Mouse (Mus musculus) forebrain, embryonic 12.5 days (tissue): ENCODE results near the gene Spred2. TPM values are rescaled to one million over a fixed set of nuclear protein-coding genes. Genes with fewer than 3 reads are reported as not detected.

ENCODE experiments used
- ATAC-seq: fragments of 200-750 bp; cut with Nextera tagmentation; 2 replicates; pipeline ENCODE4 v1.8.0; 2017; ENCODE audit warnings: moderate TSS enrichment; ENCODE audit not compliant: low FRiP score
- H3K27ac ChIP-seq: fragments of 300-500 bp; sonication (generic); 2 replicates; pipeline ENCODE4 v1.5.1; 2016; ENCODE audit warnings: mild to moderate bottlenecking
- H3K27me3 ChIP-seq: fragments of 300-500 bp; sonication (generic); 2 replicates; pipeline ENCODE4 v1.6.1; 2016; ENCODE audit warnings: mild to moderate bottlenecking
- H3K36me3 ChIP-seq: fragments of 300-500 bp; sonication (generic); replicated peaks from 2 replicates; pipeline ENCODE4 v1.6.1; 2016; ENCODE audit warnings: mild to moderate bottlenecking
- H3K4me1 ChIP-seq: fragments of 300-500 bp; sonication (generic); 2 replicates; pipeline ENCODE4 v1.6.1; 2016
- H3K4me2 ChIP-seq: fragments of 300-500 bp; sonication (generic); 2 replicates; pipeline ENCODE4 v1.6.1; 2016; ENCODE audit warnings: mild to moderate bottlenecking, moderate library complexity
- H3K4me3 ChIP-seq: fragments of 300-500 bp; sonication (generic); replicated peaks from 2 replicates; pipeline ENCODE4 v1.5.1; 2016; ENCODE audit warnings: mild to moderate bottlenecking
- H3K9ac ChIP-seq: fragments of 300-500 bp; sonication (generic); 2 replicates; pipeline ENCODE4 v1.6.1; 2016; ENCODE audit warnings: mild to moderate bottlenecking
- H3K9me3 ChIP-seq: fragments of 300-500 bp; sonication (generic); 2 replicates; pipeline ENCODE4 v1.6.1; 2016
- WGBS: fragments of 180-500 bp; shearing (Covaris S2); methylation state at CpG from one replicate; pipeline ENCODE4 v1.1.7; 2016; 5-methylcytosine and 5-hydroxymethylcytosine counted together
- polyA plus RNA-seq: library from polyadenylated mRNA; unstranded; fragments of >200 nt; fragmentation: Nextera tagmentation; extraction: Ambion mirVana; gene quantifications from 2 replicates; pipeline ENCODE4 v1.2.1, GENCODE M21; 2016

The Spred2 gene
- polyA plus RNA-seq, 1 experiment from 2014 or later: 8.1 TPM

DNA sequence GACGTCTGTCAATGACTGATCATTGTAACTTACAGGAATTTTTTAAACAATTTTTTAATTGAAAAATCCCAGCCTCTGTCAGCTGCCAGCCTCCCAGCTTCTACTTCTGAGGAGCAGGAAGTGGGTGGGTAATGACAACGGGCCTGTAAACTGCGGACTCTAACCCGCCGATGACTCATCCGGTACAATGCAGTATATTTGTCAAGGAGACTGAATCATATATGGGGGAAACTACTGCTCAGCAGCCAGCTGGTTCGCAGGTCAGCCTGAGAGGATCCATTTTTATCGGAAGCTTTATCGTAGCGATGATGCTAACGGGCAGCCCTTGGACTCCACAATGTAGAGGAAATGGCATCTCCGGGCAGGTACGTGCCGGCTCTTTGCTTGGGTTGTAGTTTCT is 55.2 kb downstream of the Spred2 start:
- H3K9ac ChIP-seq: no peak overlapping the region
- no peaks in the 10 kb centered on the region for H3K36me3 ChIP-seq
- H3K27me3 ChIP-seq: no peaks in the 10 kb centered on the region
- 89% methylated on average over 14 of the region's 14 CpGs for WGBS
- no peak overlapping the region for H3K27ac ChIP-seq
- H3K4me3 ChIP-seq: no peak overlapping the region
- no peak for ATAC-seq
- no peak overlapping the region for H3K4me2 ChIP-seq
- H3K4me1 ChIP-seq: peaks cover 12% of the 10 kb centered on the region
- no peaks in the 10 kb centered on the region for H3K9me3 ChIP-seq

DNA sequence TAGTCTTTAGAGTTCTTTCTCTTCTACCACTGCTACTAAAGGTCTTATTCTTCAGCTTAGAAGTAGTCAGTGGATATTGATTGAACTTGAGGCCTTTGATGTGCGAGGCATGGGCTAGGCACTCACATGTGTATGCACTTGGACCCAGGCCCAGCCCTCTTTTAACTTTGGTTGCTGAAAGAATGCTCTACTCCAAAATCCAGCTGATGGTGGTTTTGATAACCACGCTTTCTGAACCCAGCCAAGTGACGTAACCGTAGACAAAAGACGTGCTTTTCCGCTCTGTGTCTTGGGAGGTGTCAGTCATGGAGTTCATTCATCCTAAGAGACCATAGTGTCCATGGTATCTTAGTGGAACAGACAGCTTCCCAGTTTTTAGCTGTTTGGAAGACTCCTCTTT is 57.9 kb downstream of the Spred2 start:
- Histone ChIP-seq H3K4me1 (peaks cover 20% of the 10 kb centered on the region), H3K4me2 (no peak overlapping the region), H3K36me3 (no peaks in the 10 kb centered on the region), H3K4me3 (no peak overlapping the region), H3K9me3 (no peaks in the 10 kb centered on the region), H3K9ac (no peak overlapping the region), H3K27me3 (no peaks in the 10 kb centered on the region), H3K27ac (no peak overlapping the region)
- ATAC-seq: no peak
- 71% methylated on average over 6 of the region's 6 CpGs for WGBS

DNA sequence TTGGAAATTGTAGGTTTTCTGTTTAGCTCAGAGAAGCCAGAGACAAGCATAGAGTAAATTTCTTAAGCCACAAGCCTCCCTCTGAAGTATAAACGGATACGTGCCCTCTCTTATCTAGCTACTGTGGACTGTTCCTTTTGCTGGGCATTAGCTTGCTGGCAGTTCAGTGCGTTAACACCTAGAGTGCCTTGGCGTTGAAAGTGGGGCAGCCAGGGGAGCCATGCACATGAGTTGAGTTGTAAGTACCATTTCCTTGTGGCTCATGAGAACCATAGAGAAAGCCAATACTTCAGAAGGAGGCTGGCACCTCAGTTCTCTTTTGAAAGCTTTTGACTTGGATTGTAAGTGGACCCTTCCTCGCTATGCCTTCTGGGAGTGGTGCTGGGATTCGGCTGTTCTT is 58.6 kb downstream of the Spred2 start:
- Histone ChIP-seq H3K9me3 (no peaks in the 10 kb centered on the region), H3K4me1 (peaks cover 26% of the 10 kb centered on the region), H3K4me2 (no peak overlapping the region), H3K4me3 (no peak overlapping the region), H3K9ac (no peak overlapping the region), H3K27me3 (no peaks in the 10 kb centered on the region), H3K27ac (no peak overlapping the region; the same call in 1 of the 2 replicates), H3K36me3 (no peaks in the 10 kb centered on the region)
- no peak for ATAC-seq
- WGBS: 79% methylated on average over 6 of the region's 6 CpGs

DNA sequence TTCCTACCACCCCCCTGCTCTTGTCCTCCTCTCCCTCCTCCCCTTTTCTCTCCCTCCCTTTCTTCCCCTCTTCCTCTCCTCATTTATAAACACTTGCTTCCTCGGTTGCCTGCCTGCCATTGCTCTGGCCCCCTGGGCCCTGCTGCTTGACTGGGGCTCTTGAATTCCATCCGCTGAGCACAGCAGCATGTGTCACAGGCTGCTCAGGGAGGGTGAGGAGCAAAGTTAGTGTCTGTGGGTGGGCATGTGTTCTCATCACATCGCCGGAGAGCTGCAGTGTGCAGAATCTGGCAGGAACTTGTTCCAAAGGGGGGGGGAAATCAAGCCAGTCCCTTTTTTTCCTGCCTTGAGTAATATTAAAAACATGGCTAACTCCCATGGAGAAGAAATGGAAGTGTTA is 59.1 kb downstream of the Spred2 start:
- no peaks in the 10 kb centered on the region for H3K9me3 ChIP-seq
- no peak overlapping the region for H3K4me3 ChIP-seq
- H3K36me3 ChIP-seq: no peaks in the 10 kb centered on the region
- no peaks in the 10 kb centered on the region for H3K27me3 ChIP-seq
- no peak overlapping the region for H3K4me2 ChIP-seq
- WGBS: 45% methylated on average over 4 of the region's 4 CpGs
- H3K9ac ChIP-seq: no peak overlapping the region
- ATAC-seq: no peak
- peak overlapping the region; percentile 47; the same call in 1 of the 2 replicates for H3K27ac ChIP-seq
- peaks cover 29% of the 10 kb centered on the region for H3K4me1 ChIP-seq

DNA sequence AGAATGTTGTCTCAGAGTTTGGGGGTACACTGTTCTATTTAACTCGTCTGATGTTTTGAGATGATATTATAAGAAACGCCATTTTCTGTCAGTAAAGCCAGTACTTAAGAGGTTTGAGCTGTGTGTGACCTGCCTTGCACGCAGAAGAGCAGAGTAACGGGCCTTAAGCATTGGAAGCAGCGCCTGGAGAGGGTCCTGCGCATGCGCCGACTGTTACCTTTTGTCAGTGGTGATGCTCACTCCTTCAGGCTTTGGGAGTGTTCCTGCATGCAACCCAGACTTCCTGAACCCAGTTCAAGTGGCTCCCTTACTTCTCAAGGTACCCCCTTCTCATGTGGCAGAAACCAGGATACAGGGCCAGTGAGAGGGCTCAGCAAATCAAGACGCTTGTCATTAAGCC is 59.9 kb downstream of the Spred2 start:
- Histone ChIP-seq H3K9me3 (no peaks in the 10 kb centered on the region), H3K36me3 (no peaks in the 10 kb centered on the region), H3K27ac (no peak overlapping the region), H3K9ac (no peak overlapping the region), H3K4me2 (no peak overlapping the region), H3K27me3 (no peaks in the 10 kb centered on the region), H3K4me3 (no peak overlapping the region), H3K4me1 (peaks cover 30% of the 10 kb centered on the region)
- no peak for ATAC-seq
- 91% methylated on average over 9 of the region's 9 CpGs for WGBS

DNA sequence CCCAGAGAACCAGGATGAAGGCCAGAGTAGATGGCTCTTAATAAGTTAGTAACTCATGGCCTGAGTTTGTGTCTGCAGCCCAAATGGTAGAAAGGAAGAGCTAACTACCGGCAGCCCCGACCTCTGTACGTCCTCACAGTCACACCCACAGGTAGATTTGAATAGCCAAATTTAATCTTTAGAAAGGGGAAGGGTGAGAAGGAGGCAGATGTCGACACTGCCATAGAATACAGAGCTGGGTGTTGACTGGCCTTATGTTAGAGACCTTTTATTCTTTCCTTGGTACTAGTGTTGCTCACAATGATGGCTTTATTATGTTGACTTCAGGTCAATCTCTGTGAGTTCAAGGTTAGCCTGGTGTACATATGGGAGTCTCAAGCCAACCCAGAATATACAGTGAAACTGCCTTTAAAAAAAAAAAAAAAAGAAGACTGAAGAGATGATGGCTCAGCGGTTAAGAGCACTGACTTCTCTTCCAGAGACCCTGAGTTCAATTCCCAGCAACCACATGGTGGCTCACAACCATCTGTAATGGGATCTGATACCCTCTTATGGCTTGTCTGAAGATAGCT is 61.2 kb downstream of the Spred2 start:
- Histone ChIP-seq H3K27me3 (no peaks in the 10 kb centered on the region), H3K36me3 (no peaks in the 10 kb centered on the region), H3K4me1 (peaks cover 30% of the 10 kb centered on the region), H3K9ac (no peak overlapping the region), H3K4me2 (no peak overlapping the region), H3K9me3 (no peaks in the 10 kb centered on the region), H3K4me3 (no peak overlapping the region), H3K27ac (no peak overlapping the region)
- no peak for ATAC-seq
- WGBS: 75% methylated on average over 5 of the region's 5 CpGs

DNA sequence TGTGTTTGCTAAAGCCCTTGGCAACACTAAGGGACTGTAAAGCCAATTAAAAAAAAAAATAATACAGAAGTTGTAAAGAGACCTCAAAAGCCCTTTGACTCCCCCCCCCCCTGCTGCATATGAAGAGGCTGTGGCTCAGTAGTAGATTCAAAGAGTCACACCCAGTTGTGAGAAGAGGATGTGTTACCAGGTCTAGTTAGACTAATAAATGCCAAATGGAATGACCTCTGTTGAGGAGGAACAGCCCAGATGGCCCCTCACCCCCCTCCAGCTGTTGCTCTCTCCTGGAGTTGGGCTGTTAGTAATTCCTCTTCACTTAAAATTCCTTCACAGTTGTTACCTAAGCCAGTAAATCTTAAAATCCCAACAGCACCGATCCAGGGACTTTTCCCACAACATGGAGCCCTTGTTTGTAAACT is 62.3 kb downstream of the Spred2 start:
- Histone ChIP-seq H3K27me3 (no peaks in the 10 kb centered on the region), H3K27ac (no peak overlapping the region), H3K4me1 (peaks cover 30% of the 10 kb centered on the region), H3K4me3 (no peak overlapping the region), H3K9ac (no peak overlapping the region), H3K9me3 (no peaks in the 10 kb centered on the region), H3K4me2 (no peak overlapping the region), H3K36me3 (no peaks in the 10 kb centered on the region)
- 35% methylated on average over 1 of the region's 1 CpGs for WGBS
- no peak for ATAC-seq

DNA sequence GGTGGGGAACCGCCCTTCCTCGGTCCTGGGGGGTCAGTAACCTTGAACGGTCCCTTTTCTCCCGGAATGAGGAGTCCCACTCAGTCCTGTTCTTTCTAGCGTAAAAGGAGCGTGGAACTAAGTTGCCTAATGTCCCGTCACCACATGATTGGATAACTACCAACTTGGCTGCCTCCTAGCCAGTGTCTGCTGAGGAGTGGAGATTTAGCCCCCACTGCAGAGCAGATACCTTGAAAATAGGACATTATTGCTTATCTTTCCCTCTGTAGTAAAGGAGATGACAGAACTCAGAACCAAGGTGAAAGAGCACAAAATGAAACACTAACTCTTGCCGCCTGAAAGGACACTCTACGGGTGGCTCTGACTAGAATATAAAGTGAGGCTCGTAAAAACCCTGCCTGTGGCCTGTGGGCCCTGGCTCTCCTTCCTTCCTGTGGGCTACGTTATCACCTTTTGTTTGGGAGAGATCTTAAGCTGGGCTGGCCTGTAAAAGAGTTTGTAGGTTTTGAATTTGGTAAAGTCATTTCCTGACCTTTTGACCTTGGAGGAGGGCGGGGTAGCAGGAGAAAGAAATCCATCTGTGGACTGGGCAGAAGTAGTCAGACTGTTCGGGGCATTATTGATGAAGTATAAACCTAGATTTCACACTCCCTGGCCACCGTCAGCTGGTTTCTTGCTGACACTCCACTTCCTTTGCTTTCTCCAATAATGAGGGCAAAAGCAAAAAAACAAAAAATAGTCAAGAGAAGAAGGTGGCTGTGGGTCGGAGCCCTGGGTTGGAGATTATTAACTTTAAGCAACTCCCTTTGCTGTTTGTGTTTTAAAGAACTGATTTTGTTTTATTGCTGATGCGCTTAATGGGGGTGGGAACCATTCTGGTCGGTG is 62.9 kb downstream of the Spred2 start:
- peaks cover 26% of the 10 kb centered on the region for H3K4me1 ChIP-seq

DNA sequence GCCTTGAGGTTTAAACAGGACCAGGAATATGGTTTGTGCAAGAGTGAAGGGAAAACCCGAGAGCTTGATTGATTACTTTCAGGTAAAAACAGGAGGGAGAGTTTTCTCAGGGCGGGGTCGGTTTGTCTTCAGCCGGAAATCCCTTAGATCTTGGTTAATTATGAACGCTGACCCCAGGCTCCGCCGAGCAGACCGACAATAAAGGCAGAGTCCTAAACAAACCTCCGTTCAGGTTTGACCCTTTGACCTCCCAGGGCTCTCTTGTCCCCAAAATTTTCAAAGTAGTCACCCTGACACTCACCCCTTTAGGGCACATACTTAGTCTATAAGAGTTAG is 63.5 kb downstream of the Spred2 start:
- Histone ChIP-seq H3K4me1 (peaks cover 30% of the 10 kb centered on the region), H3K9ac (no peak overlapping the region), H3K4me2 (no peak overlapping the region), H3K4me3 (no peak overlapping the region), H3K9me3 (no peaks in the 10 kb centered on the region), H3K27ac (no peak overlapping the region), H3K27me3 (no peaks in the 10 kb centered on the region), H3K36me3 (no peaks in the 10 kb centered on the region)
- ATAC-seq: no peak
- 8% methylated on average over 9 of the region's 9 CpGs for WGBS

More for the DNA sequence above, 62.9 kb downstream of the Spred2 start:
- H3K27ac ChIP-seq: no peak overlapping the region
- H3K27me3 ChIP-seq: no peaks in the 10 kb centered on the region
- no peak for ATAC-seq
- H3K4me2 ChIP-seq: no peak overlapping the region
- WGBS: 37% methylated on average over 17 of the region's 17 CpGs
- H3K36me3 ChIP-seq: no peaks in the 10 kb centered on the region
- no peak overlapping the region for H3K9ac ChIP-seq
- H3K9me3 ChIP-seq: no peaks in the 10 kb centered on the region
- no peak overlapping the region for H3K4me3 ChIP-seq

DNA sequence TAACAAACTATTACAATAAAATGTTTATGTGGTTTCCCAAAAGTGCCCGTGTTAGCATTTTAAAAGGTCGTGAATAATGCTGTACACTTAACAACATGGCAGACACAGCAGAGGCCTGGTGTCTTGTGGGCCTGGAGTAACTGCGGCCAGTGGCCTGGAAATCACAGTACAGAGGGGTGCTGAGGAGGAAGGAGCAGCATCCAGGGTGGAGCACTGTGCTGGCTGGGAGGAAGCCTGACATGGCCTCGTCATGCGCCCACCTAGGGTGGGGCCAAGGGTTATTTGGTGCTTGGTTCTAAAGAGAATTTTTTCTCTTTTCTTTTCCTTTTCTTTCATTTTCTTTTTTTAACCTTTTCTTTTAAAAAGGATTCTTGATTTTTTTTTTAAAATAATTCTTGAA is 64.0 kb downstream of the Spred2 start:
- Histone ChIP-seq H3K27ac (no peak overlapping the region), H3K4me3 (no peak overlapping the region), H3K36me3 (no peaks in the 10 kb centered on the region), H3K4me1 (peaks cover 25% of the 10 kb centered on the region), H3K9me3 (no peaks in the 10 kb centered on the region), H3K27me3 (no peaks in the 10 kb centered on the region), H3K4me2 (no peak overlapping the region), H3K9ac (no peak overlapping the region)
- 62% methylated on average over 5 of the region's 5 CpGs for WGBS
- no peak for ATAC-seq

DNA sequence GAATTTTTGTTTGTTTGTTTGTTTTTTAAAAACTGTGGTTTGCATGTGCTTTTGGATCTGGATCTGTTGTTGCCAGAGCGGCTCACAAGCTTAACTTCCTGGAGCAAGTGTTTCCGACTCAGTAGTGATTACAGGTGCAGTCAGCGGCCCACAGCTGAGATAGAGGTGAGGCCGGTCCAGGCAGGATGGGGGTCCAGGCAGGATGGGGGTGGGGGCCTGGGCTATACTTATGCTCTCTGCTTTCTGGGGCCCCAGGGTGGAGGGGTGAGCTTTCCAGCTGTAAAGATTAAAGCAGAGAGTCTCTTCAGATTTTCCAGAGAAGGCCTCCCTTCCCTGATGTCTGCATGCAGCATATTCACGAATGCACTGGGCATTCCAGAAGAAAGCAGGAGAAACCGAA is 64.5 kb downstream of the Spred2 start:
- Histone ChIP-seq H3K4me2 (no peak overlapping the region), H3K36me3 (no peaks in the 10 kb centered on the region), H3K27ac (no peak overlapping the region), H3K4me1 (peaks cover 22% of the 10 kb centered on the region), H3K9me3 (no peaks in the 10 kb centered on the region), H3K27me3 (no peaks in the 10 kb centered on the region), H3K9ac (no peak overlapping the region), H3K4me3 (no peak overlapping the region)
- no peak for ATAC-seq
- WGBS: 81% methylated on average over 6 of the region's 6 CpGs

DNA sequence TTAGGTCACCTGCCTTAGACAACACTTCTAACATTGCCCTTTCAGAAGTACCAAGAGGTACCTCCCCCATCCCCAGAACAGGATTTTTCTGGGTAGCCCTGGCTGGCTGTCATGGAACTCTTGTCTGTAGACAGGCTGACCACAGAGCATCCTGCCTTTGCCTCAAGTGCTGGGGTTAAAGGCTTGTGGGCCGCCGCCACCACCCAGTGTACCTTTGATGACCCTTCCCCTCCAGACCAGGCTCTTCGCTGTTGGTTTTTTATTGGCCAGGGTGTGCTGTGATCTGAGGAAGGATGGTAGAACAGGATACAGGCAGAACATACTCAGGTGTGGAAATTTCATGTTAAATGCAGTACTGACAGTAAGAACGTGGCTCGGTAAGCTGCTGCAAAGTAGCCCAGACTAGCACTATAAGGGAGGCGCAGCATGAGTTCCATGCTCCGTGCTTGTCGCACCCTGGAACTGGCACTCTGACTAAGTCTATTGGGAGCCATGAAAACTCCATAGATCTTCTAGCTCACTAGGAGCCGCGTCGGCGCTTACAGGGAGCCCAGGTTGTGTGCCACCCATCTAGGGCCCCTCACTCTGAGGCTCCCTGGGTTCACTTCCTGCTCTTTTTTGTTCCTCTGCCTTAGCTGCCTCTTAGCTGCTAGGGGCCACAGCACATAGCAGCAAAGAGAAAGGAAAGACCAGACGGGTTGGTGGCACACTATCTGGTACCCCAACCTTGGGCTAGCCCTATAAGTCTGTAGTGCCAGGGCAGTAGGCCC is 65.2 kb downstream of the Spred2 start:
- Histone ChIP-seq H3K4me3 (no peak overlapping the region), H3K27ac (no peak overlapping the region), H3K27me3 (no peaks in the 10 kb centered on the region), H3K36me3 (no peaks in the 10 kb centered on the region), H3K4me1 (peaks cover 22% of the 10 kb centered on the region), H3K9me3 (no peaks in the 10 kb centered on the region), H3K9ac (no peak overlapping the region), H3K4me2 (no peak overlapping the region)
- ATAC-seq: no peak
- WGBS: 96% methylated on average over 13 of the region's 13 CpGs
